Mouse (Mus musculus) E14TG2a.4 (cell line): ENCODE measurements around the gene March10.

ENCODE experiments used
- CTCF ChIP-seq: conservative IDR thresholded peaks from 2 replicates; pipeline ENCODE4 v1.5.1; 2014; ENCODE audit warnings: low read length
- POU5F1 ChIP-seq: IDR thresholded peaks from 2 replicates; pipeline ENCODE4 v1.6.1; 2014; ENCODE audit warnings: low read length, borderline replicate concordance

DNA sequence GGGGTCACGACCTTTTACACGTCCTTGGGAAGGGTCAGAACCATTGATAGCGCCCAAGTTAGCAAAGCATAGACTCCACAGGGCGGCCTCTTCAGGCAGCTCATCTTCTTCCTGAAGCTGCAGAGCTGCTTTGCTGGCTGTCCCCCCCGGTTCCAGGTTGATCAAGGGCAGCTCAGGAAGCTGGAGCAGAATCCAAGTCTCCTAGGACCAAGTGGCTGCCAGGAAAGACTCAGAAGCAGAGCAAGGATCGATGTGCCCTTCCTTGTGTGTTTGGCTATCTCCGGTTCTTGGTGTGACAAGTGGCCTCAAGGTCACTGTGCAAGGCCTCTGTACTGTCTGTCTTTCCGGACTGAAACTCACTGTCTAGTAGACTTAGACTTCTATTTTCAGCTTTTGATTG lies 82.7 kb downstream of the March10 start:
- no peak for TF ChIP-seq CTCF
- TF ChIP-seq POU5F1 = no peak
